Mouse (Mus musculus): Measurements from ENCODE around the gene Cryzl1.

The Cryzl1 gene

GRCm38 (mm10) chr16:91639636-91640035, 89.1 kb downstream of the Cryzl1 start:
- DNase-seq, result no peak
